Mouse (Mus musculus): Measurements from ENCODE around the gene Vill.

Gene Vill

GRCm38 (mm10) chr9:119052154-119052944, at the start of gene Vill:
Gene Vill (plus strand): TSS chr9:119052778.
- no peak for DNase-seq (ENCODE audit: low spot score in 2 of 2)

- no peak for DNase-seq (ENCODE audit: low spot score in 2 of 2)
Observed at GRCm38 (mm10) chr9:119003990-119004702, 48.4 kb upstream of the Vill start.

DNA sequence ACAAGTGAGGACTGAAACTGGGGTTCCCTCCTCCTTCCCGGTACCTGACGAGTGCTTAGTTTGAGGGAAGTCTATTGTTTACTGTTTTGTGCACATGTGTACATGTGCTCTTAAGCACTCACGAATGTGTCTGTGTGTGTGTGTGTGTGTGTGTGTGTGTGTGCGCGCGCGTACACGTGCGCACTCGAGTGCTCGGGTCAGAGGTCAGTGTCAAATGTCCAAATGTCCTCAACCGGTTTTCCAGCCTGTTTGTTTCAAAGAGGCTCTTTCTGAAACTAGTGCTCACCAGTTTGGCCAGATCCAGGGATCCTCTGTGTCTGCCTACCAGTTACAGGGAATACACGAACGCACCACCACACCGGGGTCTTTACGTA, 47.9 kb upstream of the Vill start:
- no peak for DNase-seq (ENCODE audit: low spot score in 2 of 2)

DNA sequence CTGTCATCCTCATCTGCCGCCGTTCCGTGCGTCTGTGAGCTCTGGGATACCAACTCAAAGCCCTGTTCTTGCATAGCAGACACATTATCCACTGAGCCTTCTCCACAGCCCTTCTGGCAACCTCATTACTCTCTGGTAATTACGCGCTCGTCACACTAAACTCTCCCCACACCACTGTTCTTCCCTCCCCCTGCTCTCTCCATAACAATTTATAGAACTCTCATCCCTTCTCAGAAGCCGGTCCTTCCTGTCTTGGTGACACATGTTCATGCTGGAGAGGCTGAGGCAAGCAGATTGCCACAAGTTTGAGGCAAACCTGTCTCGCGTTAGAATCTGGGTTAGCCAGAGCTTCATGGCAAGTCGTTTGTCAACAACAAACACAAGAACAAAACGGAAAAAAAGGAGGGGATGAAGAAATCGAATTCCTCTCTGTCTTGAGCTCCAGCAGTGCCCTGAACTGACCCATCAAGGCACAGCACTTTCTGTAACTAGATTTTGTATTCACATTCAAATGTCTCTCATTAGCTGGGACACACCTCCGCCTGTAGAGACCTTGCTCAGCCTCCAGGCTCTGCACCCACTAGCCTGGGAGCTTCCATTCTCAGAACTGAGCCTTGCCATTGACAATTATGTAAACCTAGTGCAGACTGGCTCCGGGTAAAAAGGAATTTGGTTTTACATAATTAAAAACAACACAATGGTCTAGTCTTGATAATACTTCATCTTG, 47.1 kb upstream of the Vill start:
- no peak for DNase-seq (ENCODE audit: low spot score in 2 of 2)

- DNase-seq (ENCODE audit: low spot score in 2 of 2): no peak
Observed at GRCm38 (mm10) chr9:119007266-119007665, 45.3 kb upstream of the Vill start.

- no peak for DNase-seq (ENCODE audit: low spot score in 2 of 2)
Observed at GRCm38 (mm10) chr9:119008871-119009270, 43.7 kb upstream of the Vill start.

DNA sequence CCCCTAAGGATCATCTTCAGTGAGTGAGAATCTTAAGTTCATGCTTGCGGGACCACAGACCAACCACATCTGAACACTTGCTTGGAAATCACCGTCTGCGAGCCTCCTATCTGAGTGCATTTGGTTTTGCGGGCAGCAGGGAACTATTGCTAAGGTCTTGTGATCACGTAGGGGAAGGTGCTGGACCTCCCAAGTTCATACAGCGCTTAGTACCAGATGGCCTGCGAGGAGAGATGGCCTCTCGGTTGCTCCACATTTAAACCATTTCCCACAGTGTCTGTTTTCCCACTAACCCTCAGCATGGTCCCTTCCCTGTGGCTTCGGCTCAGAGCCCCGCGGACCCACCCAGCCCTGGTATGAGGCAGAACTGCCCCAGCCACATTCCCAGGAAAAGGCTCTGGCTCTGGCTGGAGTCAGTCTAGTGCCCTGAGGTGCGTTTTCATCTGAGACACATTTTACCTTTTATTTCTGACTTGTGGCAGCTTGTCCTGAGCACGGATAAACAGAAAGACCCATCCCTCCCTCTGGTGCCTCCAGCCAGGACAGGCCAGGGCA, 42.3 kb upstream of the Vill start:
- no peak for DNase-seq (ENCODE audit: low spot score in 2 of 2)

DNA sequence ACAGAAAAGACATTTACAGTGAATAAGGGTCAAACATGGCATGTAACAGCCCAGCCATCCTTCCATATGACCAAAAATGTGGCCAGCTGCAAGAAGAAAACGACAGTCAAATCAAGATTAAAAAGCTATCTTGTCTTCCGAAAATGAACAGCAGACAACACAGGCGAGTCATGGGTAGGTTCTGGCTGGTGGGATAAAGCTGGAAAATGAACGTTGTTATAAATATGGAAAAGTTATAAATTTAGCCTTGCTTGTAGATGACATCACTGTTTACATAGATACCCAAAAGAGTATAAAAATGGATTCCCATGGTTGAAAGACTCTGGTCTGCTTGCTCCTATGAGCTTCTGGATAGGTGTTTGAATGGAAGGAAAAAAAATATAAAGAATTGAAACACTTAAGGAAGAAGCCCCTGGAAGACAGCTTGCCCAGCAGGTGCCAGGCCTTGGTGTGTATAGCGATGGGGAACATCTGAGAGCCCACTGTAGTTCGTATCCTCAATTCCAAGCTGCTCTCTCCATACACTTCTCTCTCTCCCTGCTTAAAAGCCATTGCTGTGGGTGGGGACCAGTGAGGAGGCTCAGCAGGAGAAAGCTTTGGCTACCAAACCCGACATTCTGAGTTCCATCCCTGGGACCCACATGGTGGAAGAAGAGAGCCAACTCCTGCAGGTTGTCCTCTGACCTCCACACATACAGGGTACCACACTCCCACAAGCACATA, 35.6 kb upstream of the Vill start:
- no peak for DNase-seq (ENCODE audit: low spot score in 2 of 2)

GRCm38 (mm10) chr9:119021731-119022130, 30.8 kb upstream of the Vill start:
- DNase-seq (ENCODE audit: low spot score in 2 of 2): no peak

DNA sequence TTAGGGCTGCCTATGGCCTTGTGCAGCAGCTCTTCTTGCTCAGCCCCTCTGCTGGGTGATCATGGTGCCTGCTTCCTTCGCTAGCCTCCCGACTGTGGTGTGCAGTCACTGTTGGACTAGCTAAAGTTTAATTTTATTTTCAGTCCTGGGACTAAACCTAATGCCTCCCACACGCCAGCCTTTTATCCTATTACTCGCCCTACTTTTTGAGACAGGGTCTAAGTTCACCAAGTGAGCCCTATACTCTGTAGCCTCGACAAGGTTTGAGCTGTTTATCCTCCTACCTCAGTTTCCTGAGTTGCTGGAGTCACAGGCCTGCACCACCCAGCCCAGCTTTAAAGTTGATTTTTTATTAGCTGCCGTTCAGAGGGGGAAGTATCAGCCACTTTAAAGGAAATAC, 27.3 kb upstream of the Vill start:
- no peak for DNase-seq (ENCODE audit: low spot score in 2 of 2)

DNA sequence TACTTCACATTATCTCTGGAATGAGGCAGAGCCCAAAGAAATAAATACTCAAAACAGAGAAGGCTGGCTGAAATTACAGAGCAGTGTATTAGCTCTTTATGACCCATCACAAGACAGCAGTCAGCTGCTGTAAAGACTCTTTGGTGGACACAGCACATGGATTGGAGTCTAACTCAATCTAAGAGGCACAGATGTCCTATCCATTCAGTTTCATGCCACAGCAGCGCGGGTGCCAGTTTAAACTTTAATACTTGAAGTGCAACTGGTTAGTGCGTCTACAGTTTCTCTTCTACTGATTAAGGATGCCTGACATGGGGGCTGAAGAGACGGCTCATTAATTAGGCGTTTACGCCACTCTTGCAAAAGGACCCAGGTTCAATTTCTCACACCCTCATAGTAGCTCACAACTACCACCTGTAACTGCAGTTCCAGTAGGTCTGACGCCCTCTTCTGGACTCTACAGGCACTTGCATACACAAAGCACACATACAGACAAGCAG, 26.7 kb upstream of the Vill start:
- no peak for DNase-seq (ENCODE audit: low spot score in 2 of 2)

DNA sequence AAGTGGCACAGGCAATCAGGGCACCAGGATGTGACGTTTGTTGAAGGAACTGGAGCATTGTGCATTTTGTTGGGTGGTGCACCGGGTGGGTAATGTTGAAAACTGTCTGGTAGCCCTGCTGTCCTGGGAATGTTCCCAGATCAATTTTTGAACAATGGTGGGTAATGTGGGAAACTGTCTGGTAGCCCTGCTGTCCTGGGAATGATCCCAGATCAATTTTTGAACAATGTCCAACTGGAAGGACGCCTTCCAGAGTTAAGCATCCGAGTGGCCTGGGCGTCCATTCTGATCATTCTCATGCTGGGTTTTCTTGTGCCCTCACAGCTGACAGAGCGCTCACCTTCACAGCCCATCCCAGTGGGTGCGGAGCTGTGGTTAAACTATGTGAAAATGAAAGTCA, 25.2 kb upstream of the Vill start:
- no peak for DNase-seq (ENCODE audit: low spot score in 2 of 2)

- no peak for DNase-seq (ENCODE audit: low spot score in 2 of 2)
Observed at GRCm38 (mm10) chr9:119028226-119029195, 24.1 kb upstream of the Vill start.

- DNase-seq (ENCODE audit: low spot score in 2 of 2): peak; percentile 13 to 64
Observed at GRCm38 (mm10) chr9:119029568-119029967, 23.0 kb upstream of the Vill start.

GRCm38 (mm10) chr9:119031038-119031437, 21.5 kb upstream of the Vill start:
- DNase-seq (ENCODE audit: low spot score in 2 of 2): no peak

DNA sequence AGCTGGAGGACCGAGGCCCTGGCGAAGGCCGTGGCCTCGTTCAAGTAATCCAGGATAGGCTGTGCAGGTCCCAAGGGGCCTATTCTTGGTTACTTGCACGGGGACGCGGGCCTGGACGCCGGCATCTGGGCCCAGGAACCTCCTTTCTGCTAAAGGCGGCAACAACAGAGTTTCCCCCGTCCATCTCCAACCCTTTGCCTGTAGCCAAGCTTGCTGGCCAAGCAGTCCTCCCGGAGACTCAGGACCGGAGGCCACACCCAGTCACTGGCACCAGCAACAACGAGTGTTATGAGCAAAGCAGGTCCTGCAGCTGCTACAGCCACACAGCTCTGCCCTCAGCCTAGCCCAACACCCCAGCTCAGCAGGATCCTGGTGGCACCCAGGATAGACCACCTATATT, 20.8 kb upstream of the Vill start:
- DNase-seq (ENCODE audit: low spot score in 2 of 2): no peak

DNA sequence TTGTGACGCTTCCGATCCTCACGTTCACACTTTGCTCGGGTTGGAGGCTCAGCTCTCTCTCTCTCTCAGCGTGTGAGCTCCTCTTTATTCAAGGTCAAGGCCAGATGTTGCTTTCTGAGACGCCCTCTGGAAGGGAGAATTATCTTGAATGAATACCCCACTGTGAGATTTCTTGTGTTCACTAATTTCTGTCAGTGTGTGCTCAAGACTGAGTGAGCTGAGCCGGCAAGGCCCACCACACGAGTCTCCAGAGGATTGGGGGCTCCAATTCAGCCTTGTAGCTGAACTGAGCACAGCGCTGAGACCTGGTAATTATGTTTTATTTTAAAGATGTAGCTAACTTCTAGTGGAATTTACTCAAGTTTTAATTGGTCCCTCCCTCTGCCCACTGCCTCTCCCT, 20.0 kb upstream of the Vill start:
- no peak for DNase-seq (ENCODE audit: low spot score in 2 of 2)

- DNase-seq (ENCODE audit: low spot score in 2 of 2): no peak
Observed at GRCm38 (mm10) chr9:119033111-119033921, 19.3 kb upstream of the Vill start.

DNA sequence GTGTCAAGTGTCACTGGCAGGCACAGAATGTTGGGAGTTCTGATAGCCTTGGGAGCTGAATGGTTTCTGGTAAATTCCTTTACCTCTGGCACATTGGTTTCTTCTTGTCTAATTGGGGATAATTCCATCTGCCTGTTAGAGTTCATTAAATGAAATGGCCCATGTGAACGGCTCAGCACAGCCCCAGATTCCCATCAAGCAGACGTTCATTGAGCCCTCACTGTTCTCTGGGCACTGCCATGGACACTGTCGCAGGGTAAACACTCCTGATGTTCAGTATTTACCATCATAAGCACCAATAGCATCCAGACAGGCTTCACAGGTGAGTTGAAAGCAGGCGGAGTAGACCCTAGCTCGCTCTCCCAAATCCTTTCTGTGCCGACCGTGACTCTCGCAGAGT, 18.5 kb upstream of the Vill start:
- no peak for DNase-seq (ENCODE audit: low spot score in 2 of 2)

Measured in thymus, postnatal 10 days (tissue).